Mouse (Mus musculus): ENCODE data around the gene Tsnaxip1.

DNA sequence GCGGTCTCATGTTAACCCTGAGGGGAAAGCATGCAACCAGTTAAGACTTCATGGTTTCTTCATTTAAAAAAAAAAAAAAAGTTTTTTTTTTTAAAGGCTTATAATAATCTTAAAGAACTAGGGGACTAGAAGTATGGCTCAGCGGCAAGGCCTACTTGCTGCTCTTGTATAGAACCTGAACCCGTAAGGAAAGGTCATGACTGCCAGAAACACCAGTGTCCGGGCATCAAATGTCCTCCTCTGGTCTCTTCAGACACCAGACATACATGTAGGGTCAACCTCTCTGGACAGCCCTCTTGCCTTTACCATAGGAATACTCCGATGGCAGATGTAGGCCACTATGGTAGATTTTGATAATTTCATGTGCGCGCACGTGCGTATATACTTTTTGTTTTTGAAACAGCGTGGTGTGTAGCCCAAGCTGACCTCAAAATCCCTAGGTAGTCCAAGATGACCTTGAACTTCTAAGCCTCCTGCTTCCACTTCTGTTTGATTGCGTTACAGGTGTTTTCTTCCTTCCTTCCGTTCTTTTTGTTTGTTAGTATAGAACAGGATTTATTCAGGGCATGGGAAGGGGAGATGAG, 24.7 kb downstream of the Tsnaxip1 start:
- TF ChIP-seq POLR2A (IDR thresholded peaks at IDR 0.05; ENCODE audit: low read depth, low read length) (no peak), CTCF (conservative IDR thresholded peaks at IDR 0.05; ENCODE audit: insufficient read depth, insufficient read length, low read depth, low read length) (no peak)
